Mouse (Mus musculus): ENCODE data around the gene Exo5. TPM values are rescaled to one million over a fixed set of nuclear protein-coding genes. Genes with fewer than 3 reads are reported as not detected.

Exo5 gene
- polyA plus RNA-seq, 1 experiment, result 11.7 TPM

DNA sequence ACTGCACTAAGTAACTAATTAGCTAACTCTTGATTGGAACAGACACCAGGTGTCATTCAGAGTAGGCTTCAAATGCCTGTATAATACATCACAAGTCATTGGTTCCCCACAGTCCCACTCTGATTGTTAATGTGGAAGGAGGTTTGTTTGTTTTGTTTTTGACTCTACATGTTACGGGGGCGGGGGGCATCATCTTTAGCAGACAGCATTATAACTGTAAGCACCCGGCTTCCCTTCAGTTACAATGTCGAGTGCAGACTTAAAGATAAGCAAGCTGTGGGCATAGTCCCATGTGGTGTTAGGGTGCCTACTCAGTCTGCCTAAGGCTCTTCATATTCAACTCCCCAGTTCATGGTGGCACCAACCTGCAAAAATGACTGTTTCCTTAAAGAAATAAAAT, 28.2 kb upstream of the Exo5 start:
- H3K4me1 ChIP-seq (replicated peaks; ENCODE audit: control insufficient read depth, insufficient read depth, low read length), result peaks cover 15% of the 10 kb centered on the region
- no peak for DNase-seq
- no peaks in the 10 kb centered on the region for H3K27me3 ChIP-seq (ENCODE audit: control insufficient read depth, insufficient read depth, low read length)
- TF ChIP-seq POLR2A (IDR thresholded peaks at IDR 0.05; ENCODE audit: control insufficient read depth, extremely low read depth, insufficient read depth, low read length, poor library complexity) (no peak), CTCF (IDR thresholded peaks at IDR 0.05; ENCODE audit: borderline replicate concordance, control insufficient read depth, extremely low read depth, insufficient read depth, low read length, poor library complexity) (no peak)
- WGBS, result 59% methylated on average over 4 of the region's 4 CpGs
- no peaks in the 10 kb centered on the region for H3K36me3 ChIP-seq (ENCODE audit: control insufficient read depth, insufficient read depth, low read length)
- H3K27ac ChIP-seq (ENCODE audit: control insufficient read depth, insufficient read depth, low read length), result no peak overlapping the region
- H3K4me3 ChIP-seq (ENCODE audit: control insufficient read depth, insufficient read depth, low read length), result no peak overlapping the region

DNA sequence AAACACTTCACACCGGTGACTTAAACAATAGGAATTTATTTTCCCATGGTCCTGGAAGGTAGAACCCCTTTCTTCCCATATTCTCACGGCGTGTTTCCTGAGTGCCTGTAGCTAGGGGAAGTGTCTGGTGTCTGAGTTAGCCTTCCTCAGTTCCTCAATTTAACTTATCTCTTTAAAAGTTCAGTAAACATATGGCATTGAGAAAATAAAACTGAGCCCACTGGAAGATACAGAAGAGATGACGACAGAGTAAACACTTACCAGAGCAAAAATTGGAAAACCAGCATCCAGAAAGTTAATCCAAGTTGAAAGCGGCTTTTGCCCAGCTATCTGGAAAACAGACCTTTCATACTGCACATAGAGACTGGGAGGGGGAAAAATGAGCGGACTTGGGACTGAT, 27.3 kb upstream of the Exo5 start:
- Histone ChIP-seq H3K27me3 (ENCODE audit: control insufficient read depth, insufficient read depth, low read length) (no peaks in the 10 kb centered on the region), H3K36me3 (ENCODE audit: control insufficient read depth, insufficient read depth, low read length) (no peaks in the 10 kb centered on the region), H3K27ac (ENCODE audit: control insufficient read depth, insufficient read depth, low read length) (no peak overlapping the region), H3K4me1 (replicated peaks; ENCODE audit: control insufficient read depth, insufficient read depth, low read length) (peaks cover 15% of the 10 kb centered on the region), H3K4me3 (ENCODE audit: control insufficient read depth, insufficient read depth, low read length) (no peak overlapping the region)
- TF ChIP-seq POLR2A (IDR thresholded peaks at IDR 0.05; ENCODE audit: control insufficient read depth, extremely low read depth, insufficient read depth, low read length, poor library complexity), result no peak
- TF ChIP-seq CTCF (IDR thresholded peaks at IDR 0.05; ENCODE audit: borderline replicate concordance, control insufficient read depth, extremely low read depth, insufficient read depth, low read length, poor library complexity), result no peak
- WGBS, result 18% methylated on average over 6 of the region's 6 CpGs
- DNase-seq, result no peak

DNA sequence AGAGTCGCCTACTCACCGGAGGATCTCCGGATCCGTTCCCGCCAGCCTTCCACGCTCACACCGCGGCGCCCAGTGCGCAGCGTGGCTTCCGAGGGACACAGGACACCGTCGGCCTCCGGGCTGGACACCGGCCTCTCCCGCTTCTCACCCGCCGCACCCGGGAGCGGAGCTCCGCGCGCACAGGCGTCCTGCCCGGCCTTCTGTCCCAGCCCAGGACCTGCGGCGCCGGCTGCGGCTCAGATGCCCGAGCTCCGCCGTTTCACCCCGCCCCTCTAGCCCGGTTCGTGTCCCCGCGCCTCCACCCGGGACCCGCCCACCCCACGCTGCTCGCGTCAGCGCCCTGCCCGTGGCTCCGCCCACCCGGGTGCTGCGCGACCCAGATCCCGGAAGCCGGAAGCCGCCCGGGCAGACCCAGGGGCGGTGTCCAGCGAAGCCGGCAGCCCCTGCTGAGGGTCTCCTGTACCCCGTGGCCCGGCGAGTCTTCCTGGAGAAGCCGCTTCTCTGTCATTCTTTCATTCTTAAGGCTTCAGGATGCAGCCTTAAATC, 26.7 kb upstream of the Exo5 start, which contains the start of gene Zfp69:
Gene Zfp69, minus strand, starts transcription at position 272 of the 546 bp plus-strand sequence.
- DNase-seq, result peak; percentile 90
- Histone ChIP-seq H3K36me3 (ENCODE audit: control insufficient read depth, insufficient read depth, low read length) (no peaks in the 10 kb centered on the region), H3K4me3 (ENCODE audit: control insufficient read depth, insufficient read depth, low read length) (peak within 1 kb of the TSS; percentile 58), H3K27ac (ENCODE audit: control insufficient read depth, insufficient read depth, low read length) (peak within 1 kb of the TSS; percentile 41; the same call in 1 of the 2 replicates), H3K27me3 (ENCODE audit: control insufficient read depth, insufficient read depth, low read length) (no peaks in the 10 kb centered on the region), H3K4me1 (replicated peaks; ENCODE audit: control insufficient read depth, insufficient read depth, low read length) (peaks cover 15% of the 10 kb centered on the region)
- TF ChIP-seq POLR2A (IDR thresholded peaks at IDR 0.05; ENCODE audit: control insufficient read depth, extremely low read depth, insufficient read depth, low read length, poor library complexity) (peak; percentile 100), CTCF (IDR thresholded peaks at IDR 0.05; ENCODE audit: borderline replicate concordance, control insufficient read depth, extremely low read depth, insufficient read depth, low read length, poor library complexity) (peak; percentile 26; the same call in 1 of the 2 replicates)
- WGBS, result under 1% methylated on average over 60 of the region's 60 CpGs

DNA sequence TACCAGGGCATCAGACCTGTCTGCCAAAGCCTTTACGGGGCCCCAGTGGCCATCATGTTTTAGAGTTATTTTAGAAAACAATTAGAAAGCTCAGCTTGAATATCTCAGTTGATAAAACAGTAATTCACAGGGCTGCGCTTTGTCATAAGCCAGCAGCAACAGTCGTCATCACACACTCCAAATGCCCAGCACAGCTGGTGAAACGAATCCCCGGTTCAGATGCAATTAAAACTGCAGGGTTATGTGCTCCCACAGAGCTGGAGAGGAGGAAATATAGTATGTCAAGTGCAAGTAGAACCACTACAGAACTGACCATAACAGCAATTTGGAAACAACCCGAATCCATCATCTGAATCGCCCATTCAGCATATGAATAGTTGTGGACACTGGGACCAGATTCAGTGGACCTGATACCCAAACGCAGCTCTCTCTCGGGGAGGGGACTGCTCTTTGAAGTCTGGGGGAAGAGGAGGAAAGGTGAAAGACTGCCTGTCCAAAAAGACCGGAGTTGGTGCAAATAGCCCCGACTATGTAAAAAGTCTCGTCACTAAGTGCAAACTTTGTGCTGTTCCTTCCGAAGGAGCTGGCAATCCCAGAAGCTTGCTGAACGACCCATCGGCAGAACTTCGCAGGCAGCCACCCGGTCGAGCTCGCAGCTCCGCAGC, 26.1 kb upstream of the Exo5 start:
- DNase-seq, result no peak

DNA sequence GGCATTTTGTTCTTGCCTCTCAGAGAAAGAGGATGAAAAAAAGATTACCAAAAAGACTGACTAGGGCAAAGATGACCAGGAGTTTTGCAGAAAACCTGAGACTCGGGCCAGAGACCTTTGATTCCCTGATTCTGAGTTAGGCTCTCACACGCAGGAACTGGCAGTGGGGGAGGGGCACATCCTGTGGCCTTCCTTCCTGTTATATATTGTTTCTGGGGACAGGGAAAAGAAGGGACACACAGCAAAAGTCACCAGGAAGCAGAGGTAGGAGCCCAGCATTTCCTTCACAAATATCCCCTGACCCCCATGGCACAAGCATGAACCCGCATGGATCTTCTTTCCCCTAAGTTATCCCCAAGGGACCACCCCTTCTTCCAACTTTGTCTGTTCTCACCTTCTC, 24.1 kb upstream of the Exo5 start:
- Histone ChIP-seq H3K36me3 (ENCODE audit: control insufficient read depth, insufficient read depth, low read length) (no peaks in the 10 kb centered on the region), H3K27me3 (ENCODE audit: control insufficient read depth, insufficient read depth, low read length) (no peaks in the 10 kb centered on the region), H3K4me3 (ENCODE audit: control insufficient read depth, insufficient read depth, low read length) (no peak overlapping the region), H3K4me1 (replicated peaks; ENCODE audit: control insufficient read depth, insufficient read depth, low read length) (peaks cover 15% of the 10 kb centered on the region), H3K27ac (ENCODE audit: control insufficient read depth, insufficient read depth, low read length) (no peak overlapping the region)
- 52% methylated on average over 3 of the region's 3 CpGs for WGBS
- TF ChIP-seq CTCF (IDR thresholded peaks at IDR 0.05; ENCODE audit: borderline replicate concordance, control insufficient read depth, extremely low read depth, insufficient read depth, low read length, poor library complexity) (no peak), POLR2A (IDR thresholded peaks at IDR 0.05; ENCODE audit: control insufficient read depth, extremely low read depth, insufficient read depth, low read length, poor library complexity) (no peak)
- peak; percentile 29 for DNase-seq

More for the DNA sequence above, 26.1 kb upstream of the Exo5 start:
- Histone ChIP-seq H3K27me3 (ENCODE audit: control insufficient read depth, insufficient read depth, low read length) (no peaks in the 10 kb centered on the region), H3K36me3 (ENCODE audit: control insufficient read depth, insufficient read depth, low read length) (no peaks in the 10 kb centered on the region), H3K4me1 (replicated peaks; ENCODE audit: control insufficient read depth, insufficient read depth, low read length) (peaks cover 15% of the 10 kb centered on the region), H3K4me3 (ENCODE audit: control insufficient read depth, insufficient read depth, low read length) (peak overlapping the region; percentile 58), H3K27ac (ENCODE audit: control insufficient read depth, insufficient read depth, low read length) (no peak overlapping the region)
- WGBS, result 6% methylated on average over 20 of the region's 20 CpGs
- TF ChIP-seq POLR2A (IDR thresholded peaks at IDR 0.05; ENCODE audit: control insufficient read depth, extremely low read depth, insufficient read depth, low read length, poor library complexity) (no peak), CTCF (IDR thresholded peaks at IDR 0.05; ENCODE audit: borderline replicate concordance, control insufficient read depth, extremely low read depth, insufficient read depth, low read length, poor library complexity) (no peak)

DNA sequence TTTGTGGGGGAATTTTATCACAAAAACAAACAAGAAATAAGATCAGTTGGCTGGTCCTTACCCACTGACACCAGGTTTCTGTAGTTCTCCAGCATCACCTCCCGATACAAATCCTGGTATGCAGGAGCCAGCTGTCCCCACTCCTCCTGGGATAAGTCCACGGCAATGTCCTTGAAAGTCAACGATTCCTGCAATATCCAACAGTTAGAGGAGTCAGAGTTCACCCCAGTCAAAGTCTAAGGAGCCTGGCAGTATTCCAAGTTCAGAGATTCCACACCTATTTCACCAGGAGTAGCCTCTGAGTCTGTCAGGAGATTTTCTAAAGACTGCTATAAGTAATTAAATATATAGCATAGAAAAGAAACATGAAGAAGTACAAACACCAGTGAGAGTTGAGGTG, 10.2 kb upstream of the Exo5 start:
- 96% methylated on average over 3 of the region's 3 CpGs for WGBS
- no peaks in the 10 kb centered on the region for H3K27me3 ChIP-seq (ENCODE audit: control insufficient read depth, insufficient read depth, low read length)
- no peaks in the 10 kb centered on the region for H3K36me3 ChIP-seq (ENCODE audit: control insufficient read depth, insufficient read depth, low read length)
- no peak overlapping the region for H3K4me3 ChIP-seq (ENCODE audit: control insufficient read depth, insufficient read depth, low read length)
- no peaks in the 10 kb centered on the region for H3K4me1 ChIP-seq (replicated peaks; ENCODE audit: control insufficient read depth, insufficient read depth, low read length)
- no peak for TF ChIP-seq CTCF (IDR thresholded peaks at IDR 0.05; ENCODE audit: borderline replicate concordance, control insufficient read depth, extremely low read depth, insufficient read depth, low read length, poor library complexity)
- TF ChIP-seq POLR2A (IDR thresholded peaks at IDR 0.05; ENCODE audit: control insufficient read depth, extremely low read depth, insufficient read depth, low read length, poor library complexity), result no peak
- H3K27ac ChIP-seq (ENCODE audit: control insufficient read depth, insufficient read depth, low read length), result no peak overlapping the region
- DNase-seq, result no peak

Measured in thymus, adult 2 months (tissue).